In genomic region chr9:44479628-44480428, GRCm38 (mm10) we compare ENCODE assay signal across 8 mouse cellular contexts. TPM values are rescaled to one million over a fixed set of nuclear protein-coding genes. Genes with fewer than 3 reads are reported as not detected.
DNase-seq lines count a peak whose midpoint lies in the region; ATAC-seq lines count a peak whose summit lies in the region.

No protein-coding gene starts in this region.

- peak; percentile 46 for ATAC-seq in common myeloid progenitor, adult 5-6 weeks (replicated peaks; ENCODE audit: low read depth, poor library complexity, severe bottlenecking)
- ATAC-seq in megakaryocyte, adult 5-6 weeks (ENCODE audit: poor library complexity, severe bottlenecking): peak; percentile 57

- DNase-seq in adipocyte (ENCODE audit: low spot score): peak; percentile 97
- peak; percentile 84 to 90 for DNase-seq in gastrocnemius, adult 8-10 months (ENCODE audit: low spot score in 2 of 2)
- peak; percentile 92 for DNase-seq in induced T-regulatory cell, adult 2 months (ENCODE audit: low read depth)
- peak; percentile 83 to 89 for DNase-seq in left cerebral cortex, adult 8-10 months (ENCODE audit: low spot score in 2 of 2)
- DNase-seq in right cerebral cortex, postnatal 10 days (ENCODE audit: low spot score in 2 of 2): peak; percentile 94 to 95
- peak; percentile 82 to 88 for DNase-seq in urinary bladder, postnatal 4 days (ENCODE audit: low spot score in 2 of 2)

RNA-seq across cellular contexts. Expression of gene Bcl9l, which starts 2.8 kb away (rescaled TPM):
- total RNA-seq in common myeloid progenitor, adult 5-6 weeks (2017): 3.1 and 5.7 TPM in 2 replicates
- 10 to 100 TPM; 36.4 to 43.8 (median 41.7) TPM for total RNA-seq in gastrocnemius, adult 8-10 months (2022)
- total RNA-seq in left cerebral cortex, adult 8-10 months (2022): 10 to 100 TPM; 60.4 to 67.8 (median 61.9) TPM
- total RNA-seq in megakaryocyte, adult 5-6 weeks (2015): 6.0 TPM in 2 replicates
- 2.6 and 3.0 TPM in 2 replicates for total RNA-seq in megakaryocyte, adult 5-6 weeks (2017)

RNA-seq across cellular contexts. Expression of gene Upk2, which starts 25.1 kb away (rescaled TPM):
- not detected in 2 replicates for total RNA-seq in common myeloid progenitor, adult 5-6 weeks (2017)
- under 1 TPM in 2 of 4 experiments, not detected in 2; 0.29 to 0.54 TPM for total RNA-seq in gastrocnemius, adult 8-10 months (2022)
- not detected for total RNA-seq in left cerebral cortex, adult 8-10 months (2022)
- not detected in 2 replicates for total RNA-seq in megakaryocyte, adult 5-6 weeks (2015)
- total RNA-seq in megakaryocyte, adult 5-6 weeks (2017): not detected in 2 replicates

RNA-seq across cellular contexts. Expression of gene Foxr1, which starts 38.9 kb away (rescaled TPM):
- total RNA-seq in common myeloid progenitor, adult 5-6 weeks (2017): not detected in 2 replicates
- total RNA-seq in gastrocnemius, adult 8-10 months (2022): not detected
- total RNA-seq in left cerebral cortex, adult 8-10 months (2022): not detected
- not detected in 2 replicates for total RNA-seq in megakaryocyte, adult 5-6 weeks (2015)
- not detected in 2 replicates for total RNA-seq in megakaryocyte, adult 5-6 weeks (2017)

Comparison
In these comparisons a context has a peak if more than half of its experiments do, and no peak if none do; other contexts are left out.
1. Peak in every context shown above with its lines: DNase-seq and ATAC-seq.